Mouse (Mus musculus) CH12.LX (cell line): ENCODE data around the gene Cyp3a13. TPM values are rescaled to one million over a fixed set of nuclear protein-coding genes. Genes with fewer than 3 reads are reported as not detected.
"Not testable (repeated sequence)": the region's sequence is repeated elsewhere in the genome, so short reads cannot be mapped to it uniquely, and the experiment has no call there.

Source experiments
- DNase-seq: peaks from one replicate; pipeline ENCODE4 v3.0.0-alpha.2; 2013; ENCODE audit errors: extremely low read depth
- H3K27ac ChIP-seq: 2 replicates; pipeline ENCODE4 v1.5.1; 2012; ENCODE audit warnings: low read depth, mild to moderate bottlenecking, control low read depth, moderate library complexity; ENCODE audit not compliant: insufficient read depth
- H3K27me3 ChIP-seq: replicated peaks from 2 replicates; pipeline ENCODE3; 2012; ENCODE audit warnings: inconsistent platforms
- H3K36me3 ChIP-seq, 2 experiments: replicated peaks in 1 of 2; 2 replicates each; pipeline versions ENCODE3 to v1.6.1; 2012; ENCODE audit warnings: inconsistent platforms in 1 of 2, low read length in 1 of 2, mild to moderate bottlenecking in 1 of 2, mixed read lengths in 1 of 2, moderate library complexity in 1 of 2; ENCODE audit not compliant: control insufficient read depth in 1 of 2, insufficient read depth in 1 of 2
- H3K4me1 ChIP-seq, 2 experiments: 2 replicates each; pipeline ENCODE4 v1.6.1; 2012; ENCODE audit warnings: inconsistent platforms in 1 of 2, moderate library complexity in 1 of 2; ENCODE audit not compliant: insufficient read depth in 2 of 2, control insufficient read depth in 1 of 2
- H3K4me2 ChIP-seq: 2 replicates; pipeline ENCODE4 v1.6.1; 2012; ENCODE audit warnings: low read depth, mild to moderate bottlenecking, control low read depth; ENCODE audit not compliant: poor library complexity, insufficient read depth, severe bottlenecking
- H3K4me3 ChIP-seq, 3 experiments: fragments of 150-350 bp in 1 of 3; sonication (generic) in 1 of 3; replicated peaks in 1 of 3; 2 replicates each; pipeline versions ENCODE3 to v1.5.1; 2011 to 2012; ENCODE audit warnings: low read depth in 2 of 3, low read length in 2 of 3, mild to moderate bottlenecking in 2 of 3, moderate library complexity in 2 of 3, control low read depth in 1 of 3, improper control_type of control experiment in 1 of 3, inconsistent platforms in 1 of 3, mixed read lengths in 1 of 3; ENCODE audit not compliant: poor library complexity in 1 of 3
- H3K79me2 ChIP-seq: replicated peaks from 2 replicates; pipeline ENCODE4 v1.6.1; 2012; ENCODE audit warnings: mild to moderate bottlenecking, moderate library complexity; ENCODE audit not compliant: control insufficient read depth, poor library complexity, insufficient read depth, severe bottlenecking; ENCODE audit errors: extremely low read depth
- H3K9ac ChIP-seq: 2 replicates; pipeline ENCODE4 v1.6.1; 2012; ENCODE audit warnings: low read depth, mild to moderate bottlenecking, control low read depth, moderate library complexity; ENCODE audit not compliant: insufficient read depth
- H3K9me3 ChIP-seq: replicated peaks from 2 replicates; pipeline ENCODE3; 2012; ENCODE audit warnings: low read length, inconsistent platforms, mixed read lengths
- CTCF ChIP-seq, 2 experiments: IDR thresholded peaks in 1 of 2; conservative IDR thresholded peaks in 1 of 2; 2 replicates each; pipeline ENCODE4 v1.5.1; 2011 to 2012; ENCODE audit warnings: low read depth in 2 of 2, low read length in 2 of 2, improper control_type of control experiment in 1 of 2, inconsistent platforms in 1 of 2, mild to moderate bottlenecking in 1 of 2, moderate library complexity in 1 of 2
- EP300 ChIP-seq: IDR thresholded peaks from 2 replicates; pipeline ENCODE4 v1.6.1; 2011; ENCODE audit warnings: low read length, improper control_type of control experiment
- KAT2A ChIP-seq: IDR thresholded peaks from 2 replicates; pipeline ENCODE4 v1.6.1; 2012; ENCODE audit warnings: low read length, improper control_type of control experiment, inconsistent platforms; ENCODE audit not compliant: insufficient replicate concordance
- MXI1 ChIP-seq: IDR thresholded peaks from 2 replicates; pipeline ENCODE4 v1.6.1; 2011; ENCODE audit warnings: mild to moderate bottlenecking, low read depth, low read length, improper control_type of control experiment
- RAD21 ChIP-seq: IDR thresholded peaks from 2 replicates; pipeline ENCODE4 v1.6.1; 2011; ENCODE audit warnings: low read depth, mild to moderate bottlenecking, low read length, improper control_type of control experiment, moderate library complexity
- RCOR1 ChIP-seq: conservative IDR thresholded peaks from 2 replicates; pipeline ENCODE4 v1.6.1; 2012; ENCODE audit warnings: low read depth, mild to moderate bottlenecking, inconsistent platforms, low read length, improper control_type of control experiment
- SMC3 ChIP-seq: IDR thresholded peaks from 2 replicates; pipeline ENCODE4 v1.6.1; 2011; ENCODE audit warnings: low read depth, low read length, improper control_type of control experiment
- UBTF ChIP-seq: IDR thresholded peaks from 2 replicates; pipeline ENCODE4 v1.6.1; 2012; ENCODE audit warnings: low read depth, mild to moderate bottlenecking, inconsistent platforms, low read length, improper control_type of control experiment, moderate library complexity
- USF2 ChIP-seq: conservative IDR thresholded peaks from 2 replicates; pipeline ENCODE4 v1.6.1; 2011; ENCODE audit warnings: low read depth, low read length, improper control_type of control experiment
- ZC3H11A ChIP-seq: IDR thresholded peaks from 2 replicates; pipeline ENCODE4 v1.6.1; 2012; ENCODE audit warnings: low read depth, mild to moderate bottlenecking, inconsistent platforms, low read length, improper control_type of control experiment
- dilution Hi-C: fragments of 300-500 bp; cut with MboI; formaldehyde crosslinking; loops from 2 replicates; pipeline ENCODE4 v1.14.3; 2020; ENCODE audit warnings: low sequenced_read_pairs; ENCODE audit not compliant: extremely low pct_unique_long_range_greater_than_20kb, extremely low pct_ligation_motif_present
- in situ Hi-C: fragments of 300-500 bp; cut with MboI; formaldehyde crosslinking; loops from 3 replicates; pipeline ENCODE4 v1.14.3; 2019; ENCODE audit warnings: low sequenced_read_pairs, low pct_ligation_motif_present, low pct_unique_long_range_greater_than_20kb, mixed read lengths
- polyA plus RNA-seq: library from polyadenylated mRNA; unstranded; fragments of >175 nt; gene quantifications from 2 replicates; pipeline ENCODE4 v1.2.1, GENCODE M21; 2012; ENCODE audit warnings: low read depth; ENCODE audit not compliant: insufficient read length
- total RNA-seq, 2 experiments: library from RNA; depleted of rRNA; stranded (reverse); fragments of 300-350 nt in 1 of 2; fragments of >200 nt in 1 of 2; gene quantifications; 2 replicates each; pipeline ENCODE4 v1.2.3; 2012 to 2014

Gene Cyp3a13
- total and polyA plus RNA-seq, 3 experiments, result 0.16 TPM; not detected in 2

- no peak overlapping the region for H3K27ac ChIP-seq
- peaks cover 0 to 1% of the 10 kb centered on the region in 2 experiments; a peak in 1 of 4 replicates for H3K4me1 ChIP-seq
- H3K79me2 ChIP-seq, result no peaks in the 10 kb centered on the region
- H3K36me3 ChIP-seq, result no peaks in the 10 kb centered on the region
- no peak overlapping the region for H3K4me2 ChIP-seq
- H3K4me3 ChIP-seq, result no peak overlapping the region
- dilution Hi-C loops, result no loop called here
- peak; percentile 42 for DNase-seq
- peaks cover 1% of the 10 kb centered on the region for H3K27me3 ChIP-seq
- no peaks in the 10 kb centered on the region for H3K9me3 ChIP-seq
- TF ChIP-seq CTCF (conservative IDR thresholded peaks at IDR 0.05 in 1 of 2, IDR thresholded peaks at IDR 0.05 in 1 of 2; ENCODE audit: low read depth in 2 of 2, low read length in 2 of 2), result peak; percentile 37 to 93; a peak in 3 of 4 replicates
- peak; percentile 89 for TF ChIP-seq RAD21
- no peak for TF ChIP-seq USF2
- peak; percentile 87 for TF ChIP-seq ZC3H11A
- TF ChIP-seq SMC3, result peak; percentile 97
- TF ChIP-seq EP300, result no peak
- no peak for TF ChIP-seq KAT2A
- no peak overlapping the region for H3K9ac ChIP-seq
- in situ Hi-C loops, result loop anchor here (5.0 kb wide), 1 partner anchor 86 kb away; no protein-coding TSS in a partner anchor
Measured at GRCm38 (mm10) chr5:137877860-137878259, 43.6 kb downstream of the Cyp3a13 start.

GRCm38 (mm10) chr5:137875054-137875453 is 46.4 kb downstream of the Cyp3a13 start:
- Histone ChIP-seq H3K36me3 (no peaks in the 10 kb centered on the region), H3K27me3 (no peaks in the 10 kb centered on the region), H3K9me3 (no peaks in the 10 kb centered on the region)
- dilution Hi-C loops, result no loop called here
- no peak for TF ChIP-seq MXI1
- no peak for TF ChIP-seq KAT2A
- no peak for TF ChIP-seq RCOR1
- no peak for TF ChIP-seq UBTF
- TF ChIP-seq, all 38 proteins: peak for 0
- no peaks in the 10 kb centered on the region for H3K79me2 ChIP-seq
- no peak overlapping the region for H3K4me2 ChIP-seq
- no peak overlapping the region for H3K4me3 ChIP-seq
- no peak for DNase-seq
- no peak overlapping the region for H3K9ac ChIP-seq
- in situ Hi-C loops, result loop anchor here (5.0 kb wide), 1 partner anchor 83 kb away; no protein-coding TSS in a partner anchor
- H3K27ac ChIP-seq, result no peak overlapping the region
- H3K4me1 ChIP-seq, result no peaks in the 10 kb centered on the region

- H3K27me3 ChIP-seq, H3K9me3 ChIP-seq, in situ Hi-C loops, H3K79me2 ChIP-seq, H3K4me1 ChIP-seq, H3K27ac ChIP-seq, H3K36me3 ChIP-seq, DNase-seq, dilution Hi-C loops, H3K9ac ChIP-seq, H3K4me2 ChIP-seq, H3K4me3 ChIP-seq: not testable (repeated sequence)
Measured at GRCm38 (mm10) chr5:137872381-137872702, 49.1 kb downstream of the Cyp3a13 start.

- H3K9me3 ChIP-seq, in situ Hi-C loops, H3K4me1 ChIP-seq, H3K36me3 ChIP-seq, DNase-seq, H3K79me2 ChIP-seq, dilution Hi-C loops, H3K4me3 ChIP-seq, H3K27ac ChIP-seq, H3K9ac ChIP-seq, H3K27me3 ChIP-seq, H3K4me2 ChIP-seq: not testable (repeated sequence)
Measured at GRCm38 (mm10) chr5:137871644-137872380, 49.6 kb downstream of the Cyp3a13 start, which contains the start of gene Pilrb2. TSS of gene Pilrb2 (minus strand) at chr5:137871815.

- DNase-seq, in situ Hi-C loops, dilution Hi-C loops, H3K27me3 ChIP-seq, H3K4me2 ChIP-seq, H3K79me2 ChIP-seq, H3K9ac ChIP-seq, H3K36me3 ChIP-seq, H3K9me3 ChIP-seq, H3K27ac ChIP-seq, H3K4me3 ChIP-seq, H3K4me1 ChIP-seq: not testable (repeated sequence)
Measured at GRCm38 (mm10) chr5:137868600-137868999, 52.8 kb downstream of the Cyp3a13 start.
